Mouse (Mus musculus): ENCODE results near the gene Plxnb1.
A peak's percentile ranks its signal among the peaks of the same experiment; 100 is the strongest.

Gene Plxnb1

DNA sequence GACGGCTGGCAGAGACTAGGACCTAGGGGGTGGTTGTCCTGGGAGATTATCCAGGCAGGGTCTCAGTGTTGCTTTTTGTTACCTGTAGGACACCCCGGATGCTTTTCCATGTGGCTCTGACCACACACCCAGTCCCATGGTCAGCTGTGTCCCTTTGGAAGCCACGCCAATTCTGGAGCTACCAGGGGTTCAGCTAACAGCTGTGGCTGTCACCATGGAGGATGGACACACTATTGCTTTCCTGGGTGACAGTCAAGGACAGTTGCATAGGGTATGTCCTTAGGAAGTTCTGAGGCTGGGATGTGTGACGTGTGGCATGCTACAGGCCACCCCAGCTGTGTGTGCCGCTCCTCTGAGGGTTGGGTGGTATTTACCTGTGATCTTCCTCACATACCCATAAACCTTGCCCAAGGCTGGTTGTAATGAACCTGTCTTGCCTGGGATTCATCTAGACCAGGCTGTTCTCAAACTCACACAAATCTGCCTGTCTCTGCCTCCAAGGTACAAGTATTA, 6.8 kb downstream of the Plxnb1 start:
- DNase-seq (ENCODE audit: low read depth, low spot score): no peak

DNA sequence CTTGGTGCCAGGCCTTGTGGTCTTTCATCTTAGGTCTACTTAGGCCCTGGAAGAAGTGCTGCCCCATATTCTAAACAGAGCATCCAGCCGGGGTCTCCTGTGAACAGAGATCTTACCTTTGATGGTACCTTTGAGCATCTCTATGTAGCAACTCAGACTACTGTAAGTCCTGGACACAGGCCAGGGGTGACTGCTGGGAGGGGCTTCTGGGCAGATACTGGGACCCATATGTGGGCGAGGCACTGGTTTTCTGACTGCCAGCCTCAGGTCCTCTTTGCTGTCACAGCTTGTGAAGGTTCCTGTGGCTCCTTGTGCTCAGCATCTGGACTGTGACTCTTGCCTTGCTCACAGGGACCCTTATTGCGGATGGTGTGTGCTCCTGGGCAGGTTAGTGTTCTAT, 7.4 kb downstream of the Plxnb1 start:
- DNase-seq (ENCODE audit: low read depth, low spot score): no peak

DNA sequence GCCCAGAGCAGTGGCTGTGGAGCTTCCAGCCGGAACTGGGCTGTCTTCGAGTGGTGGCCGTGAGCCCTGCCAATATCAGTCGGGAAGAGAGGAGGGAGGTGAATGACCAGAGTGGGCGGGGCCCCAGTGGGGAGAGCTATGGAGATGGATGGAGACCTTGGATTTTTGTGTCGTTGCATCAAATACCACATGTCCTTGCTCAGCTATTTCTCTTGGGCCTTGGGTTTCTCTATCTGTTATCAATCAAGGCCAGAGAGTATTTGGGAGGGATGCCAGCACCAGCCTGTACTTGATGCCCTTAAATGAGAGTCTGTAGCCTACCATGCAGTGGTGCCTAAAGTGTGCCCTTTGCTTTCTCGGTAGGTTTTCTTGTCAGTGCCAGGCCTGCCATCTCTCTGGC, 8.1 kb downstream of the Plxnb1 start:
- no peak for DNase-seq (ENCODE audit: low read depth, low spot score)

DNA sequence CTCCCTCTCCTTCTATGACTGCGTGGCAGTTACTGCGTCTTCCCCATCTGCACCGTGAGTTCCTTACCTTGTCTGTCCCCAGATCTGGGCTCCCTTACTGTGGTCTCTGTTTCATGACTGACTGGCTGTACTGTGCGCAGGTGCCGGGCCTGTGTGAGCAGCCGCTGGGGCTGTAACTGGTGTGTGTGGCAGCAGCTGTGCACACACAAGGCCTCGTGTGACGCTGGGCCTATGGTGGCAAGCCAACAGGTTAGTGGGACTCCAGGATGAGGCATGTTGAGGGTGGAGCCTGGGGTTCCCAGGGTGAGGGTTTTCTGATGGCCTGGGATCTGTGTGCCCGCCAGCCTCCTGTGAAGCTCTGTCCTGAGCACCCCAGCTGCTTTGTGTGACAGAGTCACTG, 8.9 kb downstream of the Plxnb1 start:
- DNase-seq (ENCODE audit: low read depth, low spot score): no peak

DNA sequence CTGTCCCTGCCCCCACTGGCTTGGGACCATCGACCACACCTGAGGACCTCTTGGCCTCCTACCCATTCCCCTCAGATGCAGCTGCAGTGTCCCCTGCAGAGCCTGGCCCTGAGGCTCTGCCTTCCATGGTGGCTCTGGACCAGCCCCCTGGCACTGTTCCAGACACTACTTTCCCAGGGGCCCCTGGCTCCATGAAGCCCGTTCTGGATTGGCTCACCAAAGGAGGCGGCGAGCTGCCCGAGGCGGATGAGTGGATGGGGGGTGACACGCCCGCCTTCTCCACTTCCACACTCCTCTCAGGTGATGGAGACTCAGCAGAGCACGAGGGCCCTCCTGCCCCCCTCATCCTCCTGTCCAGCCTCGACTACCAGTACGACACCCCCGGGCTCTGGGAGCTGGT, 9.8 kb downstream of the Plxnb1 start:
- DNase-seq (ENCODE audit: low read depth, low spot score): no peak

DNA sequence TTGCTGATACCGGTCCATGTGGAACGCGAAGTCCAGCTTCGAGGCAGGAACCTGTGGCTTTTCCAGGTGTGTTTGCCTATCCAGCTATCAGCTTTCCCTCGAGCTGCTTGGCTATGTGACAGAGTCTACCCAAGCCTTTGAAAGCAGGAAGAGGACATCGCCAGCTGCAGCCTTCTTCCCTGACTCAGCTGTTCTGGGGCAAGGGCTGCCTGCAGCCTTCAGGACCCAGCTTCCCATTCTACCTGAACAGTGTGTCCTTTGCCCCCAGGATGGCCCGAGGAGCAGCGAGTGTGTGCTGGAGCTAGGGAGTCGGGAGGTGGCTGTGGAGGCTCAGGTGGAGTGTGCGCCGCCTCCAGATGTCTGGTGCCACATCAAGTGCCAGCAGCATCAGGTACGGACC, 10.5 kb downstream of the Plxnb1 start:
- DNase-seq (ENCODE audit: low read depth, low spot score): no peak

DNA sequence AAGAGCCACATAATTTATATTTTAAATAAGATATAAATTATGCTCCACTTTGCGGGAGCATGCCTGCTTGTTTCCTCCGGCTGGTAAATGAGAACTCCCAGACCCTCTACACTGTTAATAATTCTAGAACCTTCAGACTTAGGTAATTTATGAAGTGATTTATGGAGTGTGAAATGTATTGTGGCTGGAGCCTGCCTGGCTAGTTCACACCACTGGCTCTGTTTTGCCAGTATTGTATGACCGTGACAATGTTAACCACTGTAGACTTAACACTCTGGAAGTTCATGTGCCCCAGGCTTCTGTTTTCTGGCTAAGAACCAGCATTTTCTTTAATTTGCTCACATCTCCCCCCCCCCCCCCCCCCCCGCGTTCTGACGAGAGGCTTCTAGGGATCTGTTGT, 12.2 kb downstream of the Plxnb1 start:
- DNase-seq (ENCODE audit: low read depth, low spot score): no peak

DNA sequence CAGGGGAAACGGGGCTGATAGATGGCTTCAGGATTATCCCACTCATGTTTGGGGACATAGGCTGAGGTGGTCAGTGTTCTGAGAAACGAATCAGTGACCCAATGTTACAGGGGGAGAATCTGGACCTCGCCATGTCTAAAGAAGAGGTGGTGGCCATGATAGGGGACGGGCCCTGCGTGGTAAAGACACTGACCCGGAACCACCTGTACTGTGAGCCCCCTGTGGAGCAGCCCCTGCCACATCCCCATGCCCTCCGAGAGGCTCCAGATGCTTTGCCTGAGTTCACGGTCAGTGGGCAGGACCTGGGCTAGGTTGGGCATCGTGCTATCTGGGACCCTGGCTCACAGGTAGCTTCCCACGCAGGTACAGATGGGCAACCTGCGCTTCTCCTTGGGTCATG, 15.1 kb downstream of the Plxnb1 start:
- no peak for DNase-seq (ENCODE audit: low read depth, low spot score)

DNA sequence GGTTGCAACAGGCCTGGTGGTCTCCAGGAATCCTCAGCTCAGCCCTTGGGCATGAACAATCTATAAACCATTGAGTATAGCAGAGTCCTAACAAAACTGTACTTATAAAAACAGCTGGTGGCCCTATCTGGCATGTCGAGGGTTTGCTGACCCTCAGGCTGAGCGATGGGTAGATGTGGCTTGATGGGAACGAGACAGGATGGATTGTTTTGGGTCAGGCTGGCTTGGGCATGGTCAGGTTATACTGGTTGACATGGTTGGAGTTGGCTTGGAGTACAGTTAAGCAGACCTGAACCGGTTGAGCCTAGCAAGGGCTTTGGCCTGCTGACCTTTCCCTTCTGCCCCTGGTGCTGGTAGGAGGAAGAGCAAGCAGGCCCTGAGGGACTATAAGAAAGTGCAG, 15.9 kb downstream of the Plxnb1 start:
- DNase-seq (ENCODE audit: low read depth, low spot score): no peak

DNA sequence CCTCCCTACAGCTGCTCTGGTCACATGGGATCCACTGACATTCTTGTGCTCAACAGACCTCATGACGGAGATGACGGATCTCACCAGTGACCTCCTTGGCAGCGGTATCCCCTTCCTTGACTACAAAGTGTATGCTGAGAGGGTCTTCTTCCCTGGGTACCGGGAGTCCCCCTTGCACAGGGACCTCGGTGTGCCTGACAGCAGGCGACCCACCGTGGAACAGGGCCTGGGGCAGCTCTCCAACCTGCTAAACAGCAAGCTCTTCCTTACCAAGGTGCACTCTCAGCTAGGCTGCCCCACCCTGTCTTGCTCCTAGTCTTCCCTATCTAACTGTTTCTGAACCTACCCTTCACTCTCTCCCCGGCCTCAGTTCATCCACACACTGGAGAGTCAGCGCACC, 16.4 kb downstream of the Plxnb1 start:
- DNase-seq (ENCODE audit: low read depth, low spot score): no peak

DNA sequence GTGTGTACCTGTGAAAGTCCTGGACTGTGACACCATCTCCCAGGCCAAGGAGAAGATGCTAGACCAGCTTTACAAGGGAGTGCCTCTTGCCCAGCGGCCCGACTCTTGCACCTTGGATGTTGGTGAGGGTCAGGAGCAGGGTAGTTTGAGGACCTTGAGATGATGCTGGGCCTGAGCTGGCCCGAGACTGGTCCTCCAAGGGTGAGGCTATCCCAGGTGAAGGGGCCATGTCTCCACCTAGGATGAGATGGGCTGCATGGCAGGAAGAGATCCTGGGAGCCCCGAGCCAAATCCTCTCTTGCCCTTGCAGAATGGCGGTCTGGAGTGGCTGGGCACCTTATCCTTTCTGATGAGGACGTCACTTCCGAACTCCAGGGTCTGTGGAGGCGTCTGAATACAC, 18.1 kb downstream of the Plxnb1 start:
- no peak for DNase-seq (ENCODE audit: low read depth, low spot score)

DNA sequence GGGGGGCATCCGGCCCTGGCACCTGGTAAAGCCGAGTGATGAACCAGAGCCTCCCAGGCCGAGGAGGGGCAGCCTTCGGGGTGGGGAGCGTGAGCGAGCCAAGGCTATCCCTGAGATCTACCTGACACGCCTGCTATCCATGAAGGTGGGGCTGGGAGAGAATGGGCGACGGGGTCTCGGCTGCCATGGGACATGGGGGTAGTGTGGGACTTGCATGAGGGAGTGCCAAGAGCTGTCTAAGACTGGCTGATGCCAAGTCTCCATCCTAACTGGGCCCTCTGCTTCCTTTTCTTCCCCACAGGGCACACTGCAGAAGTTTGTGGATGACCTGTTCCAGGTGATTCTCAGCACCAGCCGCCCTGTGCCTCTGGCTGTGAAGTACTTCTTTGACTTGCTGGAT, 19.1 kb downstream of the Plxnb1 start:
- DNase-seq (ENCODE audit: low read depth, low spot score): no peak

DNA sequence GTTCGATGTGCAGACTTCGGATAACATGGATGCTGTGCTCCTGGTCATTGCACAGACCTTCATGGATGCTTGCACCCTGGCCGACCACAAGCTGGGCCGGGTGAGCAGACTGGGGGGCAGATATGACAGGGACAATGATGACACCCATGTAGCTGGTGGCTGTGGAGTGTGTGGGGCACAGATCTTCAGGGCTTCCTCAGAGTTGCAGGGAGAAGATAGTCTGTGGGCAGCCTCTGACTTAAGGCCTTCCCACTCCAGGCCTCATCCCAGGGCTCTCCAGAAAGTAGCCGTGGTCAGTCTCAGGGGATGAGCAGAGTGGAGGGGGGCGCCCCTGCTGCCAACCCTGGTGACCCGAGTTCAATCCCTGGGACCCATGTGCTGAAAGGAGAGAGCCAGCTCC, 19.7 kb downstream of the Plxnb1 start:
- DNase-seq (ENCODE audit: low read depth, low spot score): no peak

DNA sequence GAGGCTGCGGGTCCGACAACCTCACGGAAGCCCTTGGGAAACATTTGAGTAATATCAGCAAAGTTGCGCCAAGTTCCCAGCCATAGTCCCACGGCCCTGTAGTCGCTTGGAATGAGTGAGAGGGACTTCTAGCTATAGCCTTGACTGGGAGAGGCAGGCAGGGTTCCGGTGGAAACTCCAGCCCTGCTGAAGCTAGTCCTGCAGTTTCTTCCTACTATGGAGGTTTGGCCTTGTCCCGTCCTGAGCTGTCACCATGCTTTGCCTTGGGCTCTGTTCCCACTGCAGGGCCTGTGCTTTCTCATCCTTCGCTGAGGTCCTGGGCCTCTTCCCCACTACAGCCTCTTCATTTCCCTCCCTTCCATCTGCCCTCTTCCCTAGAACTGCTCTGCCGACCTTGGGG, 21.0 kb downstream of the Plxnb1 start:
- DNase-seq (ENCODE audit: low read depth, low spot score): no peak

DNA sequence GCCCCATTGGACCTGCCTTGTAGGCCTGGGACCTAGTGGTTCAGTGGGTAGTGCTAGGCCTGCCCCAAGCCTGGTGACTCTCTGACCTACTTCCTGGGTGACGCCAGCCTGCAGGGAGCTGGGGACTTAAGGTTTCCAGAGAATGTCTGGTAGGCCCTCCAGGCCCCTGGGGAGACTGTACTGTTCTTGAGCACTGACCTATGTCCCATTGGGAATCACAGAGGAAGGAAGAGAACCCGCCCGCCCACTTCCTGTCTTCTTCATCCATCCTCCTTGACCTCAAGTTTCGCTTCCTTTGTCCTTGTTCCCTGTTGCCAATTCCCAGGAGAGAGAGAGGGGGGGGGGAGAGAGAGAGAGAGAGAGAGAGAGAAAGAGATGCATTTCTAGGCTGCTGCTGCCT, 22.9 kb downstream of the Plxnb1 start:
- peak; percentile 43 for DNase-seq (ENCODE audit: low read depth, low spot score)

DNA sequence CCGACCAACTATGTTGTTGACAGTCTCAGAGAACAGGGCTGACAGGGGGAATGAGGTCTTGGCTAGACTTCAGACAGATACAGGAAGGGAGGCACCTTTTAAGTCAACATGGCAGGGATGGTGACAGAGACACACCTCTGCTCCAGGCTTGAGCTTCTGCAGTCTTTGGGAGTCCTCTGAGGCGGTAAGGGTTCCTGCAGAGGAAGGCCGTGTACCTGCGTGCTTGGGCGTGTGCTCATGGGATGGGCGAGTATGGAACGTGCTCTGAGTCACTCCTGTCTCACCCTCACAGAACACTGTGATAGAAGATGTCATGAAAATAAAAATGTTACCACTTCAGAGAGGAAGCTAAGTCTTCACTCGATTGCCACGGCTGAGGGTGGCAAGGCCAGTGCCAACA, 24.4 kb downstream of the Plxnb1 start:
- no peak for DNase-seq (ENCODE audit: low read depth, low spot score)

DNA sequence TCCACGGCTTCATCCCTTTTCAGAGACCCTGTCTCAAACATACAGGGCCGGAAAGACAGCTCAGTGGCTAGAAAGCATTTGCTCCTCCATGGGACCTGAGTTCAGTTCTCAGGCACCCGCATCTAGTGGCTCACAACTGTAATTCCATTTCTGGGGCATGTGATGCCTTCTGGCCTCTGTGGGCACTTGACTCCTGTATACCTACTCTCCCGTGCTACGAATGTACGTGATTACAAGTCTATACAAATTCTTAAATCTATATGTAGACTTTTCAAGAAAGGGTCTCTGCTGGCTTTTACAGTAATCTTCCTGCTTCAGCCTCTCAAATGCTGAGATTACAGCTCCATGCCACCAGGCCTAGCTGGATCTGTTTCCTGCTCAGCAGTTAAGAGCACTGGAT, 25.8 kb downstream of the Plxnb1 start:
- no peak for DNase-seq (ENCODE audit: low read depth, low spot score)

DNA sequence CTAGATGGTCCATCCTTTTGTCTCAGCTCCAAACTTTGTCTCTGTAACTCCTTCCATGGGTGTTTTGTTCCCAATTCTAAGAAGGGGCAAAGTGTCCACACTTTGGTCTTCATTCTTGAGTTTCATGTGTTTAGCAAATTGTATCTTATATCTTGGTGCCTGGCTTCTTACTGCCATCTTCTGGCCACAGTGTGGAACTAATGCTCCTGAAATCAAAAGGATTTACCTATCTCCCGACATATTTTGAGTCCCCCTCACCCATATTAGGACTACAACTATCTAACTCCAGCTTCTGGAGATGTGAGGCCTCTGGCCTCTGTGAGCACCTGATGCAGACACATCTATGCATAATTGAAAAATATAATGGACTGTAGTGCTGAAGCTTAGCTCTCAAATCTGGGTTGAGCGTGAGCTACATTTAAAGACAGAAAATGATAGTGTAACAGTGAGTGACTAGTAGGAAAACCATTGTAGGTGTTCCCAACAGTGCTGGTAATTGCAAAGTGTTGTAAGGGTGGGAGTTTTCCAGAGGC, 27.4 kb downstream of the Plxnb1 start:
- DNase-seq (ENCODE audit: low read depth, low spot score): no peak

DNA sequence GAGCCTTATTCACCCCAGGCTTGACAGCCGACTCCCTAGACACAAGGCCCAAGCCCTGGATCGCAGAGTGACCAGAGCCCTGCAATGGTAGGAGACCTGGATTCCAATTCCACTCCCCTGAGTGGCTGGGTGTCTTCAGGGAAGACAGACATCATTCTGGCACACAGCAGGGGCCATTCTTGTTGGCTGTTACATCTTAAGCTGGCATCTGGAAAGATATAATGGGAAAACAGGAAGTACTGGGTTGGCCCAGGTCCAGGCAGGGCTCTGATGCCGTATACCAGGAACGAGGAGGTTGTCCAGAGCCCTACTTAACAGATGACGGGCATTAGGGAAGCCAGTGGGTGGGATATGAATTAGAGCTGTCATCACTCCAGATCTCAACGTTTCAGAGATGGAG, 28.1 kb downstream of the Plxnb1 start:
- no peak for DNase-seq (ENCODE audit: low read depth, low spot score)

DNA sequence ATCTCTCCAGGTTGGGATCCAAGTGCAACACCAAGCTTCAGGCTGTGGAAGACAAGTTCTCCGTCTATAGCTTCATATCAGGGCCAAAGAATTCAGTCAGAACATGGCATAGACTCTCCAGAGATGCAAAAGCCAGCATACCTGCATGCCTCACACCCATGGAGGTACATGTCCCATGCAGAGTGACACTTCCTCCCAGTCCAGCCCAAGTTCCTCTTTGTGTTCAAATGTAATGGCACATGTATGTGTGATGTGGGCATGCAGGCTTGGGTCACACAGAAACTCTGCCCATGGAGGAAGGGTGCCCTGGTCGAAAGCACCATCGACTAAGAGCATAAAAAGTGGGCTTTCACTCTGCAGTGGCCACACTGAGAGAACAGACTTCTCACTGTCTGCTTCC, 29.0 kb downstream of the Plxnb1 start:
- DNase-seq (ENCODE audit: low read depth, low spot score): no peak

DNA sequence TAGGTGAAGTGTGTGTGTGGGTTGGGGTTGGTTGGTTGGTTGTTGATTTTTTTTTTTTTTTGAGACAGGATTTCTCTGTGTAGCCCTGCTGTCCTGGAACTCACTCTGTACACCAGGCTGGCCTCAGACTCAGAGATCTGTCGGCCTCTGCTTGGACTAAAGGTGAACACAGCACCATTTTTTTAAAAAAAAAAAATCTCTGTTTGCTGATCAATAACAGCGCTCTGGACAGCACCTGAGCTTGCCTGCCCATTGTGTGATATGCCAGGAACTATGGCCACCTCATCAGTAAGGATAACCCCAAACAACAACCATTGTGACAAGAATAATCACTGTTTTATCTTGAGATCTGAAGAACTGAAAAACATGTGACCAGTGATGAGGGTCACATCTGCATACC, 29.9 kb downstream of the Plxnb1 start:
- DNase-seq (ENCODE audit: low read depth, low spot score): no peak

DNA sequence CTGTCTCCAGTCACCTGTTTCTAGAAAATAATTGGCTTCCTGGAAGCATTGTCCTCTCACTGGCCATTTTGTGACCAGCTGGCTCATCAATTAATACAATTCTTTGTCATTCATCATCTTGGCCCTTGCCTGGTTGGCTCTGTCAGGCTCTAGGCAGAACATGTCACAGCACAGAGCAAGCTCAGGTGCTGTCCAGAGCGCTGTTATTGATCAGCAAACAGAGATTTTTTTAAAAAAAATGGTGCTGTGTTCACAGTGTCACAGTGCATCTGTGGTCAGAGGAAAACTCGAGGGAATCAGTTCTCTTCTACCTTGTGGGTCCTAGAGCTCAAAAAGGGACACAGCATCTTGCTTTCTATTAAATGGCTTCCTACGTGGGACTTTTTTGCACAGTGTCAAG, 30.3 kb downstream of the Plxnb1 start:
- DNase-seq (ENCODE audit: low read depth, low spot score): no peak

DNA sequence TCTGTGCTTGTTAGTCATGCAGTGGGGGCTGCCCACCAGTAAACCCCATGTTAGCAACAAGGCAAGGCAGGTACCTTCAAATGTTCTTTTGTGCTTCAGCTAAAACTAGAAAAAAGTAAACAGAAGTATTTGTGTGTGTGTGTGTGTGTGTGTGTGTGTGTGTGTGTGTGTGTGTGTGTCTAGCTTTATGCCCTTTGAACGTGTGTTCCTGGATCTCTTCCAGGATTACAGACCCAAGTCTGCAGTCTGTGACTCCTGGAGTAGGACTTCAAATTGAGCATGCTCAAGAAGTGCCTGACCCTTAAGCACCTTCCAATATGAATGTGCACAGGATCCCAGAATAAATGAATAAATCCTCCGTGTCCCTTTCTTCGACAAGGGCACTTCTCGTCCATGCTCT, 31.9 kb downstream of the Plxnb1 start:
- DNase-seq (ENCODE audit: low read depth, low spot score): no peak

DNA sequence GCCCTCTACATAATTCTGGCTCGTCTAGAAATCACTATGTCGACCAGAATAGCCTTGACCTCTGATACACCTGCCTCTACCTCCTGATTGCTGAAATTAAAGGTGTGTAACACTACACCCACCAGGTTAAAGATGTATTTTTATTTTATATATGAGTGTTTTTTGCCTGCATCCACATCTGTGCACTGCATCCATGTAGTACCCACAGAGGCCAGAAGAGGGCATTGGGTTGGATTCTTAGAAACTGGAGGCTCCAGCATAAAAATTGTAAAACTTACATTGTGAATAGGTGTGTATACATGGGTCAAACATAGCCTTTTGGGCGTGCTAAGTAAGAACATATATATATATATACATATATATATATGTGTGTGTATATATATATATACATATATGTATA, 33.0 kb downstream of the Plxnb1 start:
- no peak for DNase-seq (ENCODE audit: low read depth, low spot score)

DNA sequence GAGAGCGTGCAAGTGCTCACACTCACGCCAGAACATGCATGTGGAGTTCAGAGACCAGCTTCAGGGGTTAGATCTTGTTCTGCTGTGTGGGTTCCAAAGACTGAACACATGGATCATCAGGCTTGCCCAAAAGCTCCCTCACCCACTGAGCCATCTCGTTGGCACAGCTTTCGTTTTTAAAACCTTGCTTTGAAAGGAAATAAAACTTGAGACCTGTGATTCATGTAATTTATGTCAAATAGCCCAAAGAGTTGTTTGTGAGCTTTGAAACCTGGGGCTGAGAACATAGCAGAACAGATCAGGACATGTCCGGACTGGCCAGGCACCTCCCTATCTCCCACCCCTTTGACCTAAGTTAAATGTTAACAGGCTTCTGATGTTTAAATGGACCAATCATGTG, 34.9 kb downstream of the Plxnb1 start:
- DNase-seq (ENCODE audit: low read depth, low spot score): no peak

All from skeletal muscle tissue, adult 2 months (tissue).